Mouse (Mus musculus): ENCODE data around the gene Dcdc2b.

Gene Dcdc2b

GRCm38 (mm10) chr4:129621283-129621841 lies 7.3 kb upstream of the Dcdc2b start:
- no peak for DNase-seq (ENCODE audit: low spot score in 2 of 2)

- no peak for DNase-seq (ENCODE audit: low spot score in 2 of 2)
Measured at GRCm38 (mm10) chr4:129620419-129621282, 6.6 kb upstream of the Dcdc2b start.

GRCm38 (mm10) chr4:129618786-129619691 lies 5.0 kb upstream of the Dcdc2b start, which contains the start of gene Iqcc:
Gene Iqcc, minus strand, starts transcription at chr4:129619099.
- DNase-seq (ENCODE audit: low spot score in 2 of 2): peak; percentile 89 to 90

- DNase-seq (ENCODE audit: low spot score in 2 of 2): no peak
Measured at GRCm38 (mm10) chr4:129618031-129618430, 4.0 kb upstream of the Dcdc2b start.

GRCm38 (mm10) chr4:129617121-129617641 lies 3.1 kb upstream of the Dcdc2b start:
- no peak for DNase-seq (ENCODE audit: low spot score in 2 of 2)

- no peak for DNase-seq (ENCODE audit: low spot score in 2 of 2)
Measured at GRCm38 (mm10) chr4:129616631-129617030, 2.6 kb upstream of the Dcdc2b start.

GRCm38 (mm10) chr4:129615801-129616290 lies 1.8 kb upstream of the Dcdc2b start:
- DNase-seq (ENCODE audit: low spot score in 2 of 2): no peak

GRCm38 (mm10) chr4:129610472-129610871 lies 3.6 kb downstream of the Dcdc2b start:
- DNase-seq (ENCODE audit: low spot score in 2 of 2): no peak

GRCm38 (mm10) chr4:129610026-129610425 lies 4.0 kb downstream of the Dcdc2b start:
- DNase-seq (ENCODE audit: low spot score in 2 of 2): no peak

- DNase-seq (ENCODE audit: low spot score in 2 of 2): no peak
Measured at GRCm38 (mm10) chr4:129609139-129609631, 4.9 kb downstream of the Dcdc2b start.

GRCm38 (mm10) chr4:129608426-129609025 lies 5.5 kb downstream of the Dcdc2b start:
- DNase-seq (ENCODE audit: low spot score in 2 of 2): peak; percentile 57 to 81

GRCm38 (mm10) chr4:129600233-129601158 lies 13.6 kb downstream of the Dcdc2b start, which contains the start of the genes Eif3i and Tmem234:
Gene Eif3i, minus strand, starts transcription at chr4:129600648.
Gene Tmem234, plus strand, starts transcription at chr4:129600668.
- peak; percentile 66 to 78 for DNase-seq (ENCODE audit: low spot score in 2 of 2)

GRCm38 (mm10) chr4:129588865-129589264 lies 25.2 kb downstream of the Dcdc2b start:
- DNase-seq (ENCODE audit: low spot score in 2 of 2): no peak

- no peak for DNase-seq (ENCODE audit: low spot score in 2 of 2)
Measured at GRCm38 (mm10) chr4:129586943-129587342, 27.1 kb downstream of the Dcdc2b start.

- DNase-seq (ENCODE audit: low spot score in 2 of 2): no peak
Measured at GRCm38 (mm10) chr4:129585773-129586172, 28.3 kb downstream of the Dcdc2b start.

GRCm38 (mm10) chr4:129584884-129585608 lies 29.0 kb downstream of the Dcdc2b start:
- peak; percentile 79 to 86 for DNase-seq (ENCODE audit: low spot score in 2 of 2)

GRCm38 (mm10) chr4:129584370-129584769 lies 29.7 kb downstream of the Dcdc2b start:
- DNase-seq (ENCODE audit: low spot score in 2 of 2): no peak

GRCm38 (mm10) chr4:129582251-129582650 lies 31.8 kb downstream of the Dcdc2b start:
- no peak for DNase-seq (ENCODE audit: low spot score in 2 of 2)

GRCm38 (mm10) chr4:129580347-129580746 lies 33.7 kb downstream of the Dcdc2b start:
- no peak for DNase-seq (ENCODE audit: low spot score in 2 of 2)

Measured in spleen, postnatal 14 days (tissue).